Mouse (Mus musculus): ENCODE measurements at regions not wholly inside any gene's neighbourhood (a gene's known extent, or its start where the extent isn't known, plus 50 kb on each side); places are given as distances from the start of the nearest gene placed in this dataset.

DNA sequence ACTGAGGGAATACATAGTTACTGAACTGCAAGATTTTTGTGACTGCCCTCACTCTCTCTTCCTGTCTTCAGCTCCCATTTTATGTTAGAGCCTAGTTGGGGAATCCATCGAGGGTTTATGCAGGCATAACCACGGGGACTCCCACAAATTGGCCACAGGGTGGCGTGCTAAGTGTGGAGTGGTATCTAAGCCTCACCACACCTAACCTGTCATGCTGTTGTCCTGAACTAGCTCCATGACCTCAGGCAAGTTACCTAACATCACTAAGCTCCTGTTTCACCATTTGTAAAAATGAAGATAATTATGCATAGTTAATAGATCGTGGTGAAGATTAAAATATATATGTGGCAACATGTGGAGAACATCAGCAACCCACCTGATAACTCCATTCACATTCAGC is 246.8 kb upstream of the Cpeb2 start:
- TF ChIP-seq E2F4 (IDR thresholded peaks at IDR 0.05; ENCODE audit: insufficient read depth) (no peak), MYOD1 (IDR thresholded peaks at IDR 0.05; ENCODE audit: control insufficient read depth in 1 of 3, insufficient read length in 2 of 3, low read depth in 2 of 3) (no peak), POLR2A (IDR thresholded peaks at IDR 0.05; ENCODE audit: insufficient read length, low read depth) (no peak), POLR2AphosphoS2 (IDR thresholded peaks at IDR 0.05; ENCODE audit: insufficient read length, low read depth) (no peak), USF1 (IDR thresholded peaks at IDR 0.05; ENCODE audit: low read depth) (no peak), MYOG (IDR thresholded peaks at IDR 0.05; ENCODE audit: control insufficient read depth in 1 of 3, insufficient read depth in 1 of 3, insufficient read length in 2 of 3, low read depth in 2 of 3) (no peak), CEBPB (IDR thresholded peaks at IDR 0.05; ENCODE audit: insufficient read depth, poor library complexity, severe bottlenecking) (no peak), TCF3 (IDR thresholded peaks at IDR 0.05; ENCODE audit: insufficient read length, low read depth) (no peak), REST (IDR thresholded peaks at IDR 0.05; ENCODE audit: insufficient read depth, insufficient read length) (no peak), TCF12 (IDR thresholded peaks at IDR 0.05; ENCODE audit: insufficient read depth, poor library complexity, severe bottlenecking) (no peak)
